Mouse (Mus musculus): ENCODE data around the gene Gm7682.
"Not testable (repeated sequence)": the region's sequence is repeated elsewhere in the genome, so short reads cannot be mapped to it uniquely, and the experiment has no call there.

The Gm7682 gene

DNA sequence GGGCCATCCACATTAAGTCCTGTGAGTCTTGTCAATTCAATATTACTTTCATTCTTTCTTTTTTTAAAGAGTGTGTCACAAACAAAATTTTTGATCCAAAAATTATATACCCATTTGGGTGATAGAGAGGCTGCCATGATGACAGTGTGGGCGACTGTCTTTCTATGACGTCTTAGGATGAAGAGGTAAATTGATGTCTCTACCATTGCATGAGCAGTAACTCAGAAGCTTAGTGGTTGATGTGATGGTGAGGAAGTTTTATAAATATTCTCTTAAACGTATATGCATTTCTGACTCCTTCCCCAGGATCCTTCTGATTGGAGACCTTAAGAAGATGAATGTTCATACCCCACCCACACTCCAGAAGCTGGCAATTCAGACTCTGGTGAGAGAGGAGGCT lies at the start of gene Gm7682:
TSS of gene Gm7682 (plus strand) at position 301 of the 400 bp plus-strand sequence.
- not testable (repeated sequence) for DNase-seq (ENCODE audit: low spot score in 2 of 2)

Measured in frontal cortex, postnatal 14 days (tissue).